Mouse (Mus musculus): Measurements from ENCODE around the gene Gm26657. TPM values are rescaled to one million over a fixed set of nuclear protein-coding genes. Genes with fewer than 3 reads are reported as not detected.

Gene Gm26657
- total and polyA plus RNA-seq, 2 experiments = not detected

DNA sequence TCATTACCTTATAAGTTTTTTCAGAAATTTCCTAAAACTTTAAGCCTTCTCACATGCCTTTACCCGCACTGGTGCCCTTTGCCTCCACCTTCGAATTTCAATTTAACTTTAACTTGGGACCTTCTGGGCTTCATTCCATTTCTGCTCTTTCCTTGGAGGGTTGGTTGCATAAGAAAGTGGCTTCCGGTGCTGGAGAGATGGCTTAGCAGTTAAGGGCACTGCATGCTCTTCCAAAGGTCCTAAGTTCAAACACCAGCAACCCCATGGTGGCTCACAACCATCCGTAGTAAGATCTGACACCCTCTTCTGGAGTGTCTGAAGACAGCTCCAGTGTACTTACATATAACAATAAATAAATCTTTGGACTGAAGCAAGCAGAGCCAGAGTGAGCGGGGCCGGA is 16.6 kb upstream of the Gm26657 start:
- TF ChIP-seq CTCF (IDR thresholded peaks at IDR 0.05; ENCODE audit: low read depth, low read length) (no peak), POLR2A (IDR thresholded peaks at IDR 0.05; ENCODE audit: extremely low read depth, insufficient read depth, low read length) (no peak)
- Histone ChIP-seq H3K36me3 (ENCODE audit: control insufficient read depth, insufficient read depth, low read length) (no peaks in the 10 kb centered on the region), H3K79me2 (ENCODE audit: control insufficient read depth, insufficient read depth, low read length) (no peaks in the 10 kb centered on the region), H3K4me1 (ENCODE audit: control insufficient read depth, insufficient read depth, low read length) (no peaks in the 10 kb centered on the region), H3K27ac (replicated peaks; ENCODE audit: insufficient read depth, low read depth, low read length) (no peak overlapping the region), H3K4me3 (ENCODE audit: insufficient read depth, low read depth, low read length) (no peak overlapping the region), H3K9ac (ENCODE audit: low read depth, low read length) (no peak overlapping the region), H3K27me3 (ENCODE audit: control insufficient read depth, insufficient read depth, low read length) (no peaks in the 10 kb centered on the region)
- WGBS = 89% methylated on average over 6 of the region's 6 CpGs
- DNase-seq (ENCODE audit: extremely low read depth, low read depth, low spot score) = no peak

DNA sequence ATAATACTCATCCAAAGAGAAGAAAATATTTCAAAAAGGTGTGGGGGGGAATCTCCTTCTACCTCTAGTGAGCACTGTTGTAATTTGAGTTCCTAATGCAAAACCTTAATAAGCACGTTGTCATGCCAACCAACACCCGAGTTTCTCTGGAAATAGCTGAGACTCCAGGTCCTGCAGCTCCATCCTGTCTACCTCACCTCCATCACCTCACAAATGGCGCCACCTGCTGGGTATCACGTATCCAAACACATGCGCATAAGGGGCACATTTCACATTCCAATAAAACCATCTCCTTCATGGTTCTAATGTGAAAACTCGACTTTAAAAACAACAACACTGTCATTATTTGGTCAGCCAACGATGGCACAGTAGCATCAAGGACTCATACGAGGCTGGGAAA is 14.0 kb upstream of the Gm26657 start:
- H3K4me3 ChIP-seq (ENCODE audit: insufficient read depth, low read depth, low read length) = no peak overlapping the region
- H3K4me1 ChIP-seq (ENCODE audit: control insufficient read depth, insufficient read depth, low read length) = no peaks in the 10 kb centered on the region
- H3K27me3 ChIP-seq (ENCODE audit: control insufficient read depth, insufficient read depth, low read length) = no peaks in the 10 kb centered on the region
- TF ChIP-seq POLR2A (IDR thresholded peaks at IDR 0.05; ENCODE audit: extremely low read depth, insufficient read depth, low read length) = no peak
- TF ChIP-seq CTCF (IDR thresholded peaks at IDR 0.05; ENCODE audit: low read depth, low read length) = peak; percentile 18; the same call in 1 of the 2 replicates
- no peaks in the 10 kb centered on the region for H3K36me3 ChIP-seq (ENCODE audit: control insufficient read depth, insufficient read depth, low read length)
- H3K27ac ChIP-seq (replicated peaks; ENCODE audit: insufficient read depth, low read depth, low read length) = no peak overlapping the region
- no peak for DNase-seq (ENCODE audit: extremely low read depth, low read depth, low spot score)
- WGBS = 57% methylated on average over 8 of the region's 8 CpGs
- no peak overlapping the region for H3K9ac ChIP-seq (ENCODE audit: low read depth, low read length)
- no peaks in the 10 kb centered on the region for H3K79me2 ChIP-seq (ENCODE audit: control insufficient read depth, insufficient read depth, low read length)

DNA sequence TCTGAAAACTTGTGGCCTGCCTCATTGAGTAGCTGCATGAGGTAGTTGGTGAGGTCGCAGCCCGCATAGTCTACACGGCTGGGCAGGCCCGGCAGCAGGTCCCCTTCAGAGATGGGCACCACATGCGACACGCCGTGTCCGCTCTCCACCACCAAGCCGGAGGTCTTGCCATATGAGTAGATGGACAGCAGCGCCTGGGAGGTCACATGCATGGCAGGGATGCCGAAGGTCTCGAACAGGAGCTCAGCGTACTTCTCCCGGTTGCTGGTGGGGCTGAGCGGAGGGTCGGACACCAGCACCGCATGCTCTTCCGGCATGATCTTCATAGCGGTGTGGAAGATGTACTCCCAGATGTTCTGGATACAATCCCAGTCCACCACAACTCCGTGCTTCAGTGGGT is 741 bp downstream of the Gm26657 start:
- 94% methylated on average over 20 of the region's 20 CpGs for WGBS

DNA sequence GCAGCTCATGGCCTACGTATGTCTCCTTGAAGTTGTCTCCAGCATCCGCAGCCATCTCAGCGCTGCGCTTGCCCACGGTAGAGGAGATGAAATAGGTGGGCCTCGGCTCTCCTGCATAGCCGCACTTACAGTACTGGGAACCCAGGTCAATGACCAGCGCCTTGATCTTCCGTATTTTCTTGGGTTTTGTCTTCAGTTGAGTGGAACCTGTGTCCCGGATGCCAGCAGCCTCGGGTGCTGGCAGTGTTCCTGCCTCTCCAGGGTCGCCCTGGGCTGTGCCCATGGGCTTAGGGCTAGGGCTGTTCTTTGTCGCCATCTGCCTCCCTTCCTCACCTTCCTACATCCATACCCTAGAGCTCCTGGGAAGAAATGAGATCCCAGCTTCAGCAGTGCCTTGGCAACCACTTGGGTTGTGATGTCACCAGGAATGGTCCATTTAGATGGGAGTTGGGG is 1.2 kb downstream of the Gm26657 start, which contains the start of gene Actl7b:
TSS of gene Actl7b (minus strand) at position 403 of the 453 bp plus-strand sequence.
- no peak for DNase-seq (ENCODE audit: extremely low read depth, low read depth, low spot score)
- no peaks in the 10 kb centered on the region for H3K36me3 ChIP-seq (ENCODE audit: control insufficient read depth, insufficient read depth, low read length)
- H3K27ac ChIP-seq (replicated peaks; ENCODE audit: insufficient read depth, low read depth, low read length) = no peak within 1 kb of the TSS
- no peaks in the 10 kb centered on the region for H3K4me1 ChIP-seq (ENCODE audit: control insufficient read depth, insufficient read depth, low read length)
- H3K79me2 ChIP-seq (ENCODE audit: control insufficient read depth, insufficient read depth, low read length) = no peaks in the 10 kb centered on the region
- H3K27me3 ChIP-seq (ENCODE audit: control insufficient read depth, insufficient read depth, low read length) = no peaks in the 10 kb centered on the region
- H3K9ac ChIP-seq (ENCODE audit: low read depth, low read length) = no peak within 1 kb of the TSS
- no peak within 1 kb of the TSS for H3K4me3 ChIP-seq (ENCODE audit: insufficient read depth, low read depth, low read length)
- TF ChIP-seq POLR2A (IDR thresholded peaks at IDR 0.05; ENCODE audit: extremely low read depth, insufficient read depth, low read length) (no peak), CTCF (IDR thresholded peaks at IDR 0.05; ENCODE audit: low read depth, low read length) (no peak)
- WGBS = 91% methylated on average over 13 of the region's 13 CpGs

More for the DNA sequence above, 741 bp downstream of the Gm26657 start:
- no peaks in the 10 kb centered on the region for H3K36me3 ChIP-seq (ENCODE audit: control insufficient read depth, insufficient read depth, low read length)
- H3K4me1 ChIP-seq (ENCODE audit: control insufficient read depth, insufficient read depth, low read length) = no peaks in the 10 kb centered on the region
- H3K27ac ChIP-seq (replicated peaks; ENCODE audit: insufficient read depth, low read depth, low read length) = no peak overlapping the region
- no peak for TF ChIP-seq CTCF (IDR thresholded peaks at IDR 0.05; ENCODE audit: low read depth, low read length)
- no peak for TF ChIP-seq POLR2A (IDR thresholded peaks at IDR 0.05; ENCODE audit: extremely low read depth, insufficient read depth, low read length)
- no peaks in the 10 kb centered on the region for H3K27me3 ChIP-seq (ENCODE audit: control insufficient read depth, insufficient read depth, low read length)
- no peak for DNase-seq (ENCODE audit: extremely low read depth, low read depth, low spot score)
- no peak overlapping the region for H3K4me3 ChIP-seq (ENCODE audit: insufficient read depth, low read depth, low read length)
- no peaks in the 10 kb centered on the region for H3K79me2 ChIP-seq (ENCODE audit: control insufficient read depth, insufficient read depth, low read length)
- no peak overlapping the region for H3K9ac ChIP-seq (ENCODE audit: low read depth, low read length)

DNA sequence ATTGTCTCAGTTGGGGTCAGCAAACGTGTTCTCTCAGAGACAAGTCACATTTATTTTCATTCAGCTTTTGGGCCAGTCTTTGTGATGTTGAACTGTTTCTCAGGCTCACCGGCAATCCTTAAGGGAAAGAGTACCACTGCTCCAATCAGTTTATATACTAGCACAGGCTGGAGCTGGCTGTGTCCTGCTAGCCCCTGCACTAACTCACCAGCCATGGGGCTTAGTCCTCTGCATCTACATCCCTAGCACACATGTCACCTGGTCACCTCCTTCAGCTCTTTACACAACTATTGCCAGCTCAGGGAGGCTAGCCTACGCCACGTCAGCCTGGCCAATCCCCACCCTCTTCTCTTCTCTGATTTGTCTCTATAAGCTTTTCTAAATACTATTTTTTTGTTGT is 2.8 kb downstream of the Gm26657 start:
- no peak overlapping the region for H3K27ac ChIP-seq (replicated peaks; ENCODE audit: insufficient read depth, low read depth, low read length)
- no peaks in the 10 kb centered on the region for H3K27me3 ChIP-seq (ENCODE audit: control insufficient read depth, insufficient read depth, low read length)

DNA sequence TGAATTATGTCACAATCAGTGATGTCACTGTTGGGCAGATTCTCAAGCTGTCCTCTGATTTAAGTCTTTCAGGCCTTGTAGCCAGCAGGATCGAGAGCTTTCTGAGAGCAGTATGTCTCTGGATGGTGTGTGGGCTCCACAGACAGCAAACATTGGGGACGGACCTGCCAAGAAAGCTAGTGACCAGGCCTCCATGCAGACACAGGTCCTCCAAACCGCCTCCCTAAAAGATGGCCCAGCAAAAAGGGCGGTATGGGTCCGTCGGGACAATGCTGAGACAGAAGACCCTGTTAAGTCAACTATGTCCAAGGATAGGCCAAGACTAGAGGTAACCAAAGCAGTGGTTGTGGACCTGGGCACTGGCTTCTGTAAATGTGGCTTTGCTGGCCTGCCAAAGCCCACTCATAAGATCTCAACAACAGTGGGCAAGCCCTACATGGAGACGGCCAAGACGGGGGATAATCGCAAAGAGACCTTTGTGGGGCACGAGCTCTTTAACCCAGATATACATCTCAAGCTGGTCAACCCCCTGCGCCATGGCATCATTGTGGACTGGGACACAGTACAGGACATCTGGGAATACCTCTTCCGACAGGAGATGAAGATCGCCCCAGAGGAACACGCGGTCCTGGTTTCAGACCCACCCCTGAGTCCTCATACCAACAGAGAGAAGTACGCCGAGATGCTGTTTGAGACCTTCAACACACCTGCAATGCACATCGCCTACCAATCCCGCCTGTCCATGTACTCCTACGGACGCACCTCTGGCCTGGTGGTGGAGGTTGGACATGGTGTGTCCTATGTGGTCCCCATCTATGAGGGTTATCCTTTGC is 3.7 kb downstream of the Gm26657 start, which contains the start of gene Actl7a:
TSS of gene Actl7a (plus strand) at position 51 of the 833 bp plus-strand sequence.
- Histone ChIP-seq H3K27ac (replicated peaks; ENCODE audit: insufficient read depth, low read depth, low read length) (no peak within 1 kb of the TSS), H3K27me3 (ENCODE audit: control insufficient read depth, insufficient read depth, low read length) (no peaks in the 10 kb centered on the region), H3K9ac (ENCODE audit: low read depth, low read length) (no peak within 1 kb of the TSS), H3K79me2 (ENCODE audit: control insufficient read depth, insufficient read depth, low read length) (no peaks in the 10 kb centered on the region), H3K4me1 (ENCODE audit: control insufficient read depth, insufficient read depth, low read length) (no peaks in the 10 kb centered on the region), H3K36me3 (ENCODE audit: control insufficient read depth, insufficient read depth, low read length) (peaks cover 3% of the 10 kb centered on the region; the same call in 1 of the 2 replicates), H3K4me3 (ENCODE audit: insufficient read depth, low read depth, low read length) (no peak within 1 kb of the TSS)
- TF ChIP-seq POLR2A (IDR thresholded peaks at IDR 0.05; ENCODE audit: extremely low read depth, insufficient read depth, low read length) (no peak), CTCF (IDR thresholded peaks at IDR 0.05; ENCODE audit: low read depth, low read length) (no peak)
- no peak for DNase-seq (ENCODE audit: extremely low read depth, low read depth, low spot score)
- 95% methylated on average over 21 of the region's 21 CpGs for WGBS

More for the DNA sequence above, 2.8 kb downstream of the Gm26657 start:
- TF ChIP-seq POLR2A (IDR thresholded peaks at IDR 0.05; ENCODE audit: extremely low read depth, insufficient read depth, low read length) = no peak
- no peak for TF ChIP-seq CTCF (IDR thresholded peaks at IDR 0.05; ENCODE audit: low read depth, low read length)
- Histone ChIP-seq H3K79me2 (ENCODE audit: control insufficient read depth, insufficient read depth, low read length) (no peaks in the 10 kb centered on the region), H3K4me1 (ENCODE audit: control insufficient read depth, insufficient read depth, low read length) (no peaks in the 10 kb centered on the region), H3K9ac (ENCODE audit: low read depth, low read length) (no peak overlapping the region), H3K36me3 (ENCODE audit: control insufficient read depth, insufficient read depth, low read length) (peaks cover 3% of the 10 kb centered on the region; the same call in 1 of the 2 replicates), H3K4me3 (ENCODE audit: insufficient read depth, low read depth, low read length) (no peak overlapping the region)
- 85% methylated on average over 4 of the region's 4 CpGs for WGBS
- DNase-seq (ENCODE audit: extremely low read depth, low read depth, low spot score) = no peak

Measured in liver, adult 2 months (tissue).